Mouse (Mus musculus) spleen, adult 2 months (tissue): ENCODE measurements around the gene Nrp2.
A peak's percentile ranks its signal among the peaks of the same experiment; 100 is the strongest.

Source experiments
- CTCF ChIP-seq: fragments of 200-500 bp; IDR thresholded peaks from 2 replicates; pipeline ENCODE4 v1.5.1; 2011; ENCODE audit warnings: mild to moderate bottlenecking, inconsistent platforms; ENCODE audit not compliant: insufficient read depth, insufficient read length, insufficient replicate concordance; ENCODE audit errors: extremely low read depth
- POLR2A ChIP-seq: fragments of 200-500 bp; IDR thresholded peaks from 2 replicates; pipeline ENCODE4 v1.6.1; 2011; ENCODE audit warnings: low read depth, low read length, inconsistent platforms

GRCm38 (mm10) chr1:62795307-62796037, 92.4 kb downstream of the Nrp2 start:
- no peak for TF ChIP-seq POLR2A
- TF ChIP-seq CTCF = peak; percentile 38; the same call in 1 of the 2 replicates
